ENCODE assay signal across 8 mouse cellular contexts in genomic region chr2:35507191-35507511, GRCm38 (mm10). TPM values are rescaled to one million over a fixed set of nuclear protein-coding genes. Genes with fewer than 3 reads are reported as not detected.
DNase-seq lines count a peak whose midpoint lies in the region; ATAC-seq lines count a peak whose summit lies in the region.

No protein-coding gene starts in this region.

- peak; percentile 30 for DNase-seq in embryo, embryonic 10 days (ENCODE audit: low spot score)
- no peak for DNase-seq in embryo, embryonic 10.5 days (ENCODE audit: low spot score)
- DNase-seq in CD4-positive helper T cell, adult 2 months (ENCODE audit: low read depth, low spot score) = peak; percentile 80
- DNase-seq in left cerebral cortex, postnatal 36 days (ENCODE audit: low spot score in 2 of 2) = peak; percentile 41 to 45
- peak; percentile 41 for DNase-seq in right cerebral cortex, postnatal 25 days
- DNase-seq in adrenal gland, adult 2 months = no peak
- DNase-seq in gastrocnemius, postnatal 10 days = no peak

- peak; percentile 74 for ATAC-seq in erythroblast, adult 5-6 weeks (replicated peaks; ENCODE audit: low FRiP score, poor library complexity, severe bottlenecking)

- intact Hi-C loops in left cerebral cortex, postnatal 36 days (cut with DNase I) = loop anchor here (5.0 kb wide), 2 partner anchors 45 to 110 kb away; partner anchors contain the start of genes 4930402F06Rik and Ggta1

RNA-seq across cellular contexts. Expression of gene Ggta1, which starts 44.1 kb away (rescaled TPM):
- total RNA-seq in erythroblast, adult 5-6 weeks (2015; ENCODE audit: low replicate concordance) = 7.9 and 9.8 TPM in 2 replicates
- 18.4 and 20.8 TPM in 2 replicates for total RNA-seq in erythroblast, adult 5-6 weeks (2017; ENCODE audit: low replicate concordance)
- 1 to 10 TPM; 3.3 to 3.8 TPM for total RNA-seq in left cerebral cortex, postnatal 36 days (2021)
- total RNA-seq in adrenal gland, adult 2 months (2021) = 10 to 100 TPM; 11.4 to 12.1 TPM
- 3.3 and 4.5 TPM in 2 replicates for polyA plus RNA-seq in adrenal gland, adult 2 months (2012; rRNA removed)
- total RNA-seq in gastrocnemius, postnatal 10 days (2021) = 10 to 100 TPM; 13.2 to 17.0 TPM

RNA-seq across cellular contexts. Expression of gene Dab2ip, which starts 50.9 kb away (rescaled TPM):
- 0.19 and 2.3 TPM in 2 replicates for total RNA-seq in erythroblast, adult 5-6 weeks (2015; ENCODE audit: low replicate concordance)
- 1.4 and 2.2 TPM in 2 replicates for total RNA-seq in erythroblast, adult 5-6 weeks (2017; ENCODE audit: low replicate concordance)
- 100 to 1,000 TPM; 144 to 156 TPM for total RNA-seq in left cerebral cortex, postnatal 36 days (2021)
- 10 to 100 TPM; 69.4 to 82.3 TPM for total RNA-seq in adrenal gland, adult 2 months (2021)
- 191 and 192 TPM in 2 replicates for polyA plus RNA-seq in adrenal gland, adult 2 months (2012; rRNA removed)
- 10 to 100 TPM; 44.3 to 56.9 TPM for total RNA-seq in gastrocnemius, postnatal 10 days (2021)

Comparison
In these comparisons a context has a peak if more than half of its experiments do, and no peak if none do; other contexts are left out.
1. DNase-seq: peak in embryo, embryonic 10 days (single experiment), CD4-positive helper T cell, adult 2 months (single experiment), left cerebral cortex, postnatal 36 days (2 of 2) and right cerebral cortex, postnatal 25 days (single experiment); none in embryo, embryonic 10.5 days (single experiment), adrenal gland, adult 2 months (single experiment) and gastrocnemius, postnatal 10 days (single experiment).
2. RNA of gene Dab2ip, which starts 50.9 kb away (total RNA-seq): 144 to 156 TPM in left cerebral cortex, postnatal 36 days, 69.4 to 82.3 TPM in adrenal gland, adult 2 months and 44.3 to 56.9 TPM in gastrocnemius, postnatal 10 days; 0.19 to 2.3 TPM in erythroblast, adult 5-6 weeks; every median in the first group is over 10 times any median in the second.